Mouse (Mus musculus) monocyte, adult 5-6 weeks (primary cell): Measurements from ENCODE around the gene Gm28035. TPM values are rescaled to one million over a fixed set of nuclear protein-coding genes. Genes with fewer than 3 reads are reported as not detected.
A peak's percentile ranks its signal among the peaks of the same experiment; 100 is the strongest.

Experiments used
- ATAC-seq: fragments of 153-309, 156-312 bp; replicated peaks from 2 replicates; pipeline ENCODE4 v1.8.0; 2017; ENCODE audit warnings: mild to moderate bottlenecking; ENCODE audit not compliant: low TSS enrichment, insufficient number of reproducible peaks, severe bottlenecking, poor library complexity, low FRiP score
- total RNA-seq: library from RNA; stranded (forward); fragments of 200-1000, 200-491, 200-594 nt; gene quantifications from 3 replicates; pipeline ENCODE4 v1.2.3, GENCODE M21; 2017

Gene Gm28035
- total RNA-seq, 1 experiment from 2014 or later: not detected

DNA sequence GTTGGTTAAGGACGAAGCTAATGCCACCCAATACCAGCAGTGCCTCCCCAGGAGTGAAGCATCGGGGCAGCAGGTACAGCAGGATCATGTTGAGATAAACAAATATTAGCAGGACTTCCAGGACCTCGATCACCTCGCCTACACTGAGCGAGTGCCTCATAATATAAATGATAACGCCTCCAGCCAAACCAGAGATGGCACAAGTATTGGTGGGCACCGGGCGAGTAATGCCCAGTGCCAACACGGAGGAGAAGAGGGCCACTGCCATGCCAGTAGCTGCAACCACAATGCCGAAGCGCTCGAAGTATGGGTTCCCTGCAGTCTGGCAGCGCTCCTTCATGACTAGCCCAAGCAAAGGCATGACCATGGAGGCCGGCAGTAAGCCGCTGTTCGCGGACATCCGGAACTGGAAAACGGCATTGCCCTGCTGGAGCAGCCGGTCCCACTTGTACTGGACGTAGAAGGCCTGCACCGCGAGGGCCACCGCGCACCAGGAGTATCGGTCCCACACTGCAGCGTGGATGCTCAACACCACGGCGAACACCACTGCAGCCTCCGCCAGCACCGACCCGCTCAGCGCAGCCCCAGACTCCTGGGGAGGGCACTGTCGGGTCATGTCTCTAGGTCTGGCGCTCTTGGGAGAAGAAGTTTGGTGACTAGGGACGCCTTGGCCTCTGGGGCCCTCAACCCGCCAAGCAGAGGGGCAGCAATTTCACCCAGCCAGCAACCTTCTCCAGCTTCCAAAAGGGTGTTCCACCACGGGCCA lies 45.2 kb downstream of the Gm28035 start:
- 0 out of 2 replicates have a peak, but pooled peaks have one; percentile 29 for ATAC-seq

DNA sequence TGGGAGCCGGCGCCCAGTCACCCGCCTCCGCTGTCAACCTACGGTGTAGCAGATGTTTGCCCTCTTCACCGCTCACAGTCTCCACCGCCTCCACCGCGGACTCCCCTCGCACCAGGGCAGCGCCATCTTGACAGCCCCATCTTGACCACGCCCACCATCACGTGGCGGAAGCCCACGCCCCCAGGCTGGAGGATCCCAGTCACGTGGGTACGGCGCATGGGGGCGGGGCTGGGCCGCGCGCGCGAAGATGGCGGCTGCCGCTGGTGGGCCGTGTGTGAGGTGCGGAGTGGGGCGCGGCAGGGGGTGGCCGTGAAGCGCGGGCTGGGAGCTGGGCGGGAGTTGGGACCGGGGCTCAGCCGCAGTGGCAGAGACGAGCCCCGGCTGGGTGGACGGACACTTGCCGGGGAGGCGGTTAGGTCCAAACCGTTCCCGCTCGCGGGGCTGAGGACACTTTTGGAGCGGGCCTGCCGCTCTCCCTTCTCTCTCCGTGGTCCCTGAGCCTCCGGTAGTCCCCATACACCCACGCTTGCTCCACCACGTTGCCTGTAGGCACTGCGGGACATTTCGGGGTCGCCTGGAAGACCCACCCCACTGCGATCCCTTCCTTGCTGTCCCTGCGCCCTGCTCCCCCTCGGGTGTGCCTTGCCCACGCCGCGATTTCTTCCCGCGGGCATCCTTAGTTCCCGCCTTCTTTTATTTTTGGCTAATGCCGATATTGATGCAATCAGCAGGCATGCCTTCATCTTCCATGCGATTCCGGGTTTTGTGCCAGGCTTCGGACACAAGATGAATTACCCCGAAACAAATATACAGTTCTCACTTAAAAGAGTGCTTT lies 46.0 kb downstream of the Gm28035 start, which contains the start of the genes Dolk and Nup188:
Gene Dolk, minus strand, starts transcription at position 143 of the 835 bp plus-strand sequence.
Gene Nup188, plus strand, starts transcription at position 206 of the 835 bp plus-strand sequence.
- peak; percentile 97 for ATAC-seq

DNA sequence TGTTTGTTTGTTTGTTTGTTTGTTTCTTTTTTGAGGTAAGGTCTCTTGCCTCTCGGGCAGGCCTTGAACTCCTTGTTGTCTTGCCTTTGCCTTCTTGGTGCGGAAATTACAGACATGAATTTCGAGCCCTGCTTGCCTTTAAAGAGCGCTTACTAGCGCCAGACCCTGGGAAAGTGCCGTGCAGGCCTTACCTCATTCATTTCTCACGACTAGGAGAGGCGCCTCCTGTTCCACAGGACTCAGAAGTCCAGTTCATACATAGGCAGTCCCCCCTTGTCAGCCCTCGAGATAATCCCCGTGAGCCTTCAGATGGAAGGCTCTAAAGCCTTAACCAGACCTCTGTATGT lies 46.6 kb downstream of the Gm28035 start:
- ATAC-seq: no peak

GRCm38 (mm10) chr2:30299525-30299924 lies 59.2 kb downstream of the Gm28035 start:
- no peak for ATAC-seq

- ATAC-seq: no peak
Observed at GRCm38 (mm10) chr2:30299966-30300365, 59.6 kb downstream of the Gm28035 start.

GRCm38 (mm10) chr2:30306087-30306486 lies 65.7 kb downstream of the Gm28035 start:
- no peak for ATAC-seq

GRCm38 (mm10) chr2:30309351-30309750 lies 69.0 kb downstream of the Gm28035 start:
- ATAC-seq: no peak

DNA sequence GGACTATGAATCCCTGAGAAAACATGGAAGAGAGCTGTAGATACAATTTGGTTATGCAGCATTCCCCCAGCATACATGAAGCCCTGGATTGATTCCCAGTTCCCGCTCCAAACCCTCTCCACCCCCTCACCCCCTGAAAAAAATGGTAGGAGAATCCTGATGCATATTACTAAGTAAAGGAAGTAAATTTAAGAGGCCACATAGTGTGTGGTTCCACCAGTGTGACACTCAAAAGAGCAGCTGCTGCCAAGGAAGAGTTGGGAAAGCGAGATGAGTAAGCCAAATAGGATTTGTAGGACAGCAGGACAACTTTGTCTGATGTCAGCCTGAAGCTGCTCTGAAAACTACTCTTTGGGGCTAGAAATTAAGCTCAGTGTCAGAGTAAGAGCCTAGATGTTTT lies 71.1 kb downstream of the Gm28035 start:
- ATAC-seq: no peak

DNA sequence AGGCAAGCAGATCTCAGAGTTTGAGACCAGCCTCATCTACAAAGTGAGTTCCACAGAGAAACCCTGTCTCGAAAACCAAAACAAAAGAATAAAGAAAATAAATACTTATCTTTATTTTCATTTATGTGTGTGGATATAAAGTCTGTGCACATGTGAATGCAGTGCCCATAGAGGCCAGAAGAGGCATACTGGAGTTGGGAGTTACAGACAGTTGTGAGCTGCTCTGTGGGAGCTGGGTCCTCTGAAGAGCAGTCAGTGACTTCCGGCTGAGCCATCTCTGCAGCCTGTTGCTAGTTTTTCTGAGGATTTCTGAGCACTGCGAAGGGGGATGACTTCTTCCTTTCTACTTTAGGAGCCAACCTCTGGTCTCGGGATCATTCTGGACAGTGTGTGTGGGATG lies 75.8 kb downstream of the Gm28035 start:
- ATAC-seq: no peak

DNA sequence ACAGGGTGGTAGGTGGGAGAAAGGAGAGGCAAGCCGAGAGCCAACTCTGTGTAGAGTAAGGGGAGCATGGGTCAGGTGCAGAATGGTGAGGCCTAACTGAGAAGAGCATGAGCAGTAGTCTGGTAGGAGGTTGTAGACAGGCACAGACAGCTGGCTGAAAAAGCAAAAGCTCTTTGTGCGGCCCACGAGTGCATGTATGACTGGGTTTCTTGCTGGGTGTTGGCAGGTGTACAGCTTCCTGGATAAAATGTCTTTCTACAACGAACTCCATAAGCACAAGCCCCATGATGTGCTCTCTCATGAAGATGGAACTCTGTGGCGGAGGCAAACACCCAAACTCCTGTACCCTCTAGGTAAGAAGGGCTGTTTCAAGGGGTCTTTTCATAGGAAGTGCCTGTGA lies 76.6 kb downstream of the Gm28035 start:
- no peak for ATAC-seq

DNA sequence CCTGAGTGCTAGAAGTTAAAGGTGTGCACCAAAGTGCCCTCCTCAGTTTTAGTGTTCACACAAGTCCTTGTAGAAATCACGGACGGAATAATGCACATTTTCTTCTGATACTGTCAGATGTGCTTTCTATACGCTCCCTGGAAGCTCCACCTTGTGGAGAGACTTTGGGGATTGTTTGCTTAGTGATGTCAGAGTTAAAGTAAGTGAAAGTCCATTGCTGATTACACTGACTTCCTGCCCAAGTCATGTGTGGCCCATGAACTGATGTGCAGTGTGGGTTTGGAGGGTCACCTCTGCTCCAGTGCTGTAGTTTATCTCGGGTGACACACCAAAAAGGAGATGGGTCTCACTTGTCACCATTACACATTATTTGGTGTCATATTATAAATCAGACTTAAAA lies 78.9 kb downstream of the Gm28035 start:
- no peak for ATAC-seq

DNA sequence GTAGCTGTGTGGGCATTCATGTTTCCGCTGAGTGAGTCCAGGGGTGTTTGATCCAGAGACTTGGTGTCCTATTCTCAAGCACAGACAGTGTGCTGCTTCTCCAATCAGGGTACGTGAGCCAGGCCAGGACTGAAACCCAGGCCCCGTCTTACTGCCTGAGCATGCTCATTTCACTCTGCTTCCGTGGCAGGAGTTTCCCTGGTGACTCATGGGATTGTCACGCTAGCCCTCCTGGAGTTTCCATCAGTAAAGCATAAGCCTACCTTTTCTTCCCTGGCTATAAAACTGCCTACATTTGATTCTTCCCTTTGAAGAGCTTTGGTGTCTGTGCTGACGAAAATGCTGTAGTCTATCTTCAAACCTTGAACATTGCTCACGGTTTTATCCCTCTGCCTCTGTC lies 82.7 kb downstream of the Gm28035 start:
- ATAC-seq: no peak

- no peak for ATAC-seq
Observed at GRCm38 (mm10) chr2:30325296-30325695, 84.9 kb downstream of the Gm28035 start.

- ATAC-seq: no peak
Observed at GRCm38 (mm10) chr2:30327276-30327675, 86.9 kb downstream of the Gm28035 start.

DNA sequence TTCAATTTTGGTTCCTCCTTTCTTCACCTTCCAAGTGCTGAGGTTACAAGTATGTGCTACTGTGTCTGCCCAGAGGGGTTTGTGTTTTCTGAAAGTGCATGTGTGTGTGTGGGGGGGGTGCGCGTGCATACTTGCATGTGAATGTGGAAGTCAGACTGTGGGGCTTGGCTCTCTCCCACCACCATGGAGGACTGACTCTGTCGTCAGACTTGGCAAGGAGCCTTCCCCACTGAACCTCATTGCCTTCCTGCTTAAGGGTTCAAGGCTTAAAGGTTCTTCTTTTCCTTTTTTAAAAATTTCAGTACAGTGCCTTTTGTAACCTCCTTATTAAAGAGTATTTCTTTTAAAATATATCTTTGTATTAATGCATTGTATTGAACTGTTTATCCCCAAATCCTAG lies 88.4 kb downstream of the Gm28035 start:
- ATAC-seq: no peak

Other genes with a start within 250 kb of the Gm28035 start
- gene Wdr34, start 191.7 kb upstream of the Gm28035 start, total RNA-seq: not detected in 3 replicates
- gene Set, start 183.2 kb upstream of the Gm28035 start, total RNA-seq: 427 to 462 TPM (median 441 TPM) in 3 replicates
- 0.38 to 1.1 TPM (median 0.39 TPM) in 3 replicates for gene Pkn3, start 162.9 kb upstream of the Gm28035 start, total RNA-seq
- 2.6 to 7.1 TPM (median 6.6 TPM) in 3 replicates for gene Zdhhc12, start 146.9 kb upstream of the Gm28035 start, total RNA-seq
- 10.0 to 26.5 TPM (median 12.6 TPM) in 3 replicates for gene Zer1, start 116.0 kb upstream of the Gm28035 start, total RNA-seq
- gene Tbc1d13, start 106.8 kb upstream of the Gm28035 start, total RNA-seq: 33.8 to 54.8 TPM (median 52.4 TPM) in 3 replicates
- gene Endog, start 69.1 kb upstream of the Gm28035 start, total RNA-seq: 2.9 to 7.7 TPM (median 3.3 TPM) in 3 replicates
- gene Spout1, start 62.1 kb upstream of the Gm28035 start, total RNA-seq: 5.2 to 12.6 TPM (median 8.4 TPM) in 3 replicates
- gene Kyat1, start 34.7 kb upstream of the Gm28035 start, total RNA-seq: 1.2 to 4.5 TPM (median 2.9 TPM) in 3 replicates
- gene Lrrc8a, start 2.9 kb upstream of the Gm28035 start, total RNA-seq: 8.1 to 13.5 TPM (median 9.8 TPM) in 3 replicates
- 1.2 to 4.2 TPM (median 1.2 TPM) in 3 replicates for gene Phyhd1, start 25.6 kb downstream of the Gm28035 start, total RNA-seq
- gene Gm28038, start 40.5 kb downstream of the Gm28035 start, total RNA-seq: not detected in 3 replicates
- gene Dolk, start 45.8 kb downstream of the Gm28035 start, total RNA-seq: 9.3 to 14.3 TPM (median 11.0 TPM) in 3 replicates
- gene Nup188, start 45.8 kb downstream of the Gm28035 start, total RNA-seq: 13.8 to 16.5 TPM (median 16.0 TPM) in 3 replicates
- 34.7 to 65.9 TPM (median 40.3 TPM) in 3 replicates for gene Sh3glb2, start 118.8 kb downstream of the Gm28035 start, total RNA-seq
- 6.9 to 14.1 TPM in 2 of 3 replicates, not detected in the other for gene Miga2, start 123.7 kb downstream of the Gm28035 start, total RNA-seq
- gene Dolpp1, start 151.7 kb downstream of the Gm28035 start, total RNA-seq: 11.3 to 25.4 TPM (median 19.3 TPM) in 3 replicates
- gene Crat, start 175.2 kb downstream of the Gm28035 start, total RNA-seq: 5.1 to 16.4 TPM (median 6.8 TPM) in 3 replicates
- 23.0 to 45.8 TPM (median 34.5 TPM) in 3 replicates for gene Ptpa, start 175.5 kb downstream of the Gm28035 start, total RNA-seq
- gene Ier5l, start 233.7 kb downstream of the Gm28035 start, total RNA-seq: 0.29 to 1.8 TPM (median 1.7 TPM) in 3 replicates